Mouse (Mus musculus) kidney, postnatal 25 days (tissue): ENCODE measurements around the gene Prkce.

Source experiments
- DNase-seq, 2 experiments: peaks; one replicate each; pipeline ENCODE4 v3.0.0; 2021; ENCODE audit warnings: mixed read lengths in 2 of 2

Prkce gene

DNA sequence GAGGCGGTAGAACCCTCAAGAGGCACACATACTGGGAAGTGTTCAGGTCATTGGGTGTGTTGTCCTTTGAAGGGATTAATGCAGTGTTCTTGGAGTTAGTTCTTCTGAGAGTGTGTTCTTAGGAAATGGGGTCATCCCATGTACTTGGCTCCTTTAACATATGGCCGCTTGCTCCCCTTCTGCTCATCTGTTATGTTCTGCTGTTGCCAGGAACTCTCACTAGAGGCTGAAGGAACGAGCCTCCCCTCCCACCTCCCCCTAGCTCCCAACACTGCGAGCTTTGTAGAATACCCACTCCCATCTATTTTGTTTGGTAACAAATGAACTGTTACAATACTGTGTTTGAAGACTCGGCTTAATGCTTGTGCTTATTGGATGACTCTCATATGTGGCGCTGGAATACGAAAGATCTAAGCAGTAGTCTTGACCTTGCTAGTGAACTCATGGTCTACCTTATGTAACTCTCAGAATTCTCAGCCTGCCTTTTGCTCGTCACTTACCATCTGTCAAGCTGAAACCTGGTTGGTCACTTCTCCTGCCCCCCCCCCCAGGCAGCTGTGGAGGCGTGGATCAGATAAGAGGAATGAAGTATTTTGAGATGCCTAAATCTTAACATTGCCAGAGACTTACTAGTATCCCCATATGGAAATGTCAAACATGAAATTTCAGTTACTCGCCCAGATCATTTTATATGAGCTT, 58.1 kb downstream of the Prkce start:
- no peak for DNase-seq

DNA sequence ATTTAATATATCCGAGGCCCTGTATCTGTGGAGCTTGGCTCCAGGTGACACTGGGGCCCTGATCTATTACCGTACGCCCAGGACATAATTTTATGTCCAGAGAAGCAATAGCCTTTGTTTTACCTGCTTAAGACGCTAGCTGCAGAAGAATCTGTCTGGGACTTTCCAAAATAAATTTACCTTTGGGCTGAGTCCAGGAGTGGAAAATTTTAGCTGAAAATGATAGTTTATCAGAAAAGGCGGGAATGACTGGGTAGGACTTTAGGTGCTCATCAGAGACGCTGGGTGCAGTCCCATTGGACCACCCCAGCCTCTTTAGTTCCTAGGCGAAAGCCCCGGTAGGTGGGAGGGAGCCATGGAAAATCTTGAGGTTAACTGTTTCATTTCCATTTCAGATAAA, 58.6 kb downstream of the Prkce start:
- no peak for DNase-seq

DNA sequence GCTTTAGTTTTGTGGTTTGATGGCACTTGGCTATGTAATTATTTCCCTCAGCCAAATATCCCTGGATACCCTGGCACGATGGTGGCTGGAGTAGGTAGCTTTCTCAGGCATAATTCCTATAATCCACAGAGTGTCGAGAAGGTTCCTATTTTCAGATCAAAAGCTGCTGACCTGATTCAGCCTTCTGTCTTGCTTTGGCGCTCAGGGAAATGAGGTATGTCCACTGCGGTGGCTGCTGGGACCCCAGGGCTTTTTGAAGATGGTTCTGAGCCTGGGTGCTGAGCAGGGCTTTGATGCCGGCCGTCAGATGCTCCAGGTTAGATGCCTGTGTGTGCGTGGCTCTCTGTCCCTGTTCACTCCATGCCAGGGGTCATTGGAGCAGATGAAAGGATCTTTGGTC, 59.0 kb downstream of the Prkce start:
- DNase-seq = no peak

DNA sequence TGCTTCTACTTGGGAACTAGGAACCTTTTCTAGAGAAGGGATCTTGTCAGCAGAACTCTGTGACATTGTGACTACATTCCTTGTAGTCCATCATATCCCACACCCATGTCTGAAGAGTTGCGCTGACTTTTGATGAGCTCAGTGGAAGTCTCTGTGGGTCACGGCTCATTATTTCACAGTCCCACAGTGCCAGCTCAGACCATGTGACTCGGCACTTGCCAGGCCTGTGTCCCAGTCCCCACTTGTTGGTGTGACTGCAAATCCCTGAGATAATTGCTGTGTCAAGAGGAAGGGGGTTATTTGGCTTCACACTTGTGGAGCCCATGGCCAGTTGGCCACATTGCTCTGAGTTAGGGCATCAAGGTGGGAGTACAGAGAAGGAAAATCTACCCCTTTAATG, 59.8 kb downstream of the Prkce start:
- peak in 1 of 2 experiments; percentile 47 for DNase-seq

DNA sequence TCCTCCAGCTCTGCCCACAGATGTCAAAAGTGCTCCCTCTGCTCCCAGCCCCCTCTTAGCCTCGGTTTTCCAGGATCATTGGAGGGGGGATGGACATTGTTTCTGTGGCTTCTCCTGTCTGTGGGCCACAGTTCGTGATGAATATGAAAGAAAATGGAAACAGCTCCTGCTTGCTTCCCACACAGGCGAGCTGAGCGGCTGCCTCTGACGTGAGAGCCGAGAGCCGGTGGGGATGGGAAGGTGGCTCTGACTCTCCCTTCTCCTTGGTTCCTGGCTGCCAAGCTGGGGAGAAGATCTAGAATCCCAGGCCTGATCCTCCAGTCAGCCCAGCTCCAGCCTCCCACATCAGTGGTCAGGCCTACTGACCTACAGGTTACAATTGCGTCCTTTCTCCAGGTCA, 61.3 kb downstream of the Prkce start:
- no peak for DNase-seq

DNA sequence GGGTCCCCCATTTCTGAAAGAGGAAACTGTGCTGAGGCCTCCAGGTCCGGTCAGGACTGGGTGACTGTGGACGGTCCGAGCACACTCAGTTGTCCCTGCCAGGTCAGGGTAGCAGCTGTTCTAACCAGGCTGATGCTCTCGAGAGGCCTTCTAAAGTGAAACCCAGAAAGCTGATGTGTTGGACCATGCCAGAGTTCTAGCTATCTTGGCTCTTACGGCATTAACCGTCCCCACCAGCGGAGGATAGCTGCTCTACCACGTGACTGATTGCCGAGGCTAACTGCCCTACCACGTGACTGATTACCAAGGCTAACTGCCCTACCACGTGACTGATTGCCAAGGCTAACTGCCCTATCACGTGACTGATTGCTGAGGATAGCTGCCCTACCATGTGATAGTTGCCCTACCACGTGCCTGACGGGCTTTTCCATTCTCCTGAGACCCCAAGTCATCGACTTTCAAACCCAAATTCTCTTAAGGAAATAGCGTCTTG, 62.6 kb downstream of the Prkce start:
- no peak for DNase-seq

DNA sequence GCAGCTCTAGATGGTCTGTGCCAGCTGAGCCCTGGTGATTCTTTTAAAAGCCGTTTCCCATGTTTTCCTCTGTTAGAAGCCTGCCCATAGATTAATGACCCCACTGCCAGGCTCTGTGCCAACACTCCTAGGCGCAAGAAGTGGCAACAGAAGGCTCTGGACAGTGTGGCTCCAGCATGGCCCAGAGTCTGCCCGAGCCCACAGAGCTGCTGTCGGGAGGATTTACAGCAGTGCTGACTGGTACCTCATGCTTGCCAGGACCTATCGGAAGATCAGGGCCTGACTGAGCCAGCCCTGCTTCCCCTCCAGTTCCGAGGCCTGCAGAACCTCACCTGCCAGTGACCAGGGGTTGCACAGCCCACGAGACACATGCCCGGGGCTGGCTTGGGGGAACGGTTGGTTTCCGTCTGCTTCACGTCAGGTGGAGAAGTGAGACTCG, 64.2 kb downstream of the Prkce start:
- peak; percentile 49 to 56 for DNase-seq

DNA sequence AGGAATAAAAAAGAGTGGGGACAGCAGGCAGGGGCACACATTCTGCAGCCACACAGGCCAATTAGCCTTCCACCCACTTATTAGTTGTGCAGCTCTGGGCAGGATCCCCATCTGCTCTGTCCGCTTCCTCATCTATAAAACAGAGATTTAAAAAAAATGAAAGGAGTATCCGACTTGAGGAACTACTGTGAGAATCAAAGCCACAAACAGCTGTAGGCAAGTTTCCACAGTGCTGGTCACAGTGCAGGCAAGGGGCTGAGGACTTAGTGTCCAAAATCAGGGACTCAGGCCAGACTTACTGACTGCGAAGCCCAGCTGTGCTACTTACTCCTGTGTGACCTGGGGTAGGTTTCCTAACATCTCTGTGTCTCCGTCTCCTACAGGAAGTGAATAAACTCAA, 64.7 kb downstream of the Prkce start:
- no peak for DNase-seq

DNA sequence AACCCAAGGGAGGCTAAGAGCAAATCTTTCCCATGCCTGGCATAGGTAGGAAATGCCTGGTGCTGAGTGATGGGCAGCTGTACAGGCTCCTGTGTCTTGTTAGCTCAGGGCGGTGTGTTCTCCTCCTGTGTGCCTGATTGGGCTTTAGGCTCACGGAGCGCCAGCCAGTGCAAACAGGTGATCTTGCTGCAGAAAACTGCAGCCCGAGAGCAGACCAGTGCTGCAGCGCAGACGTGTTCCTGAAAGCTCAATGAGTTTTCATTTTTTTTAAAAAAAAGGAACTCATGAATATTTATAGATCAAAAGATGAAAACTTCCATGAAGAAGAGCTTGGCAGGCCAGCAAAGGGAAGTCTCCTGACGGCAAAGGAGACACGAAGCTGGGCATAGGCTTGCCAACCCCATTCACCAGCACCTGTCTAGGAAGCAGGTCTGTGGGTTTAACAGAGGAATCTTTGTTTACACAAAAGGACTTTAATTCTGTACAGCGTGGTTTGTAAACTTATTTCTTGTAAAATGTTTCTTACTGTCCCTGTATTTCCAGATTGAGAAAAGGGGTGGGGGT, 67.1 kb downstream of the Prkce start:
- no peak for DNase-seq

DNA sequence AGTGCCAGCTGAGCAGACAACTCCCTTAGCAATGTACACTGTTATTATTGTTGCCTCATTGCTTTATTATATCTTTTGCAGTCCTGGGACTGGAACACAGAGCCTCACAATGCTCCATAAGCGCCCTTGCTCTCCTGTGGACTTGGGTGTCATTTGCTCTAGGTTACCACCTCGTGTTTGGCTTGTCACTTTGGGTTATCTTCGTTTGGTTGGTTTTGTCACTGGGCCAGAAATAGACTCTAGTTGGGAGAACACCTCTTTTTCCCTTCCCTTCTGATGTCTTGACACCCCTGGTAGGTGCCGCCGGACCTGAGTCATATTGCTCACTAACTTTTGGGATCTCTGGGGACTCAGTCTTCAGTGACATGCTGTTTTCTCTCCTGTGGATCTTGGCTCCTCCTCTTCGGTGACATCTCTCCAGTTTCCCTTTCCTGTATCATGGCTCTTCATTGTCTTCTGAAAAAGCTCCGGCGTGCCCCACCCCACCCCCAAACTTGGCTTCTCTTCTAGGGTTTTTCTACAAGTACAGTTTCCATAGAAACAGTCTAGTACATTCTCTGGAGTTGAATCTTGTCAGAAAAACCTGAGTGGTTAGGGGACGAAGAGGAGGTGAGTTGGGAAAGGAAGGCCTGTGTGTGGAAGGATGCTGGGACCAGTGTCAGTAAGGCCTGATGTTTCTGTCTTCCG, 68.6 kb downstream of the Prkce start:
- DNase-seq = peak; percentile 56 to 70

DNA sequence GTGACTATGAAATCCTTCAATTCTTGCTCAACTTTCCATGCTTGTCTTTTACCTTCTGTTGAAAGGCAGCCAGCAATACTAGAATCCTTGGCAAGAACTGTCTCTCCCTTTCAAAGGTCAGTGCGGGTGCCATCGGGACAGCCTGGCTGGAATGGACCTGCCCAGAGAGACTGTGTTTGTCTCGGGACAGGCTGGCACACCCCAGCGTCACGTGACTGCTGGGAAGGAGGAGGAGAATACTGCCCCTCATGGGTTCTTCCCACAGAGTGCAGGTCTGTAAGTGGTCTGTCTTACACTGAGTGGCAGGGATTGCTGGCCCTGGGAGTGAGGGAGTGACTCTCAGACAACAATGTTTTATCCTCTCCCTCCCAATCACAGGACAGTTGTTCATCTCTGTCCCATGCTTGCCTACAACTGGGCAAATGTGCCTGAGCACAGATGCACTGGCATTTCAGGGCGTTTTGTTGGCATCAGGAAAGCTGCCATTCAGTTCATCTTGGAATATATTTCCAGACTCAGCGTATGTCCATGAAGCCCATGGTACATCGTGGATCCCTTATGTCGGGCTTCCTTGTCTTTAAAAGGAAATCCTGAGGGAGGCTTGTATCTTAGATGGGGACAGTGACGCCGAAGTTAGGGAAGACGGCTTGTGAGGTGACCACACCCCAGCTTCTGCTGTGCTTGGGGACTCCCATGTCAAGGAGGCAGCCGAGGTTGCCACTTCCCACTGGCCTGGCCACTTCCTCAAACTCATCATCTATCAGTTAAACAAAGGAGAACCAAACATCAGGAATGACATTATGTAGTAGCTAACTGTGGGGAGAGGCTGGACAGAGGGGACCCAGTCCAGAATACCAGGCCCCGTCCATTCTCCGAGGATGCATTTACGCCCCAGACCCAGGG, 69.5 kb downstream of the Prkce start:
- DNase-seq = peak; percentile 87 to 95

DNA sequence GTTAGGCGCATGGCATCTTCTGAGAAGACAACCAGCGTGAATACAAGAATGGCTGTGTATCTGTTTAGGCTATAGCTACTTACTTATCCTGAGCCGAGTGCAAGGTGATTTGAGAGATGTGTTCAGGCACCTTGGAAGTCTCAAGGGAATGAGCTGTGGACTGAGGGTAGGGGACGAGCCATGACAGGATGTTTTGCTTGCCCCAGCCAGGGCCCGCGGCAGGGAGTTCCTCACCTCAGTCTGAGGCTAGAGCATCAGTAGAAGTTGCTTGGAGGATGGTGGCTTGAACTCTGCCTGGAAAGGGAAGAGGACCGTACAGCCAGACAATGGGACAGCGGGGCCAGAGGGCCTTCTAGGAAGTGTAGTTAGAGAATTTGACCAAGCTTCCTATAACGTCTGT, 74.7 kb downstream of the Prkce start:
- DNase-seq = no peak

DNA sequence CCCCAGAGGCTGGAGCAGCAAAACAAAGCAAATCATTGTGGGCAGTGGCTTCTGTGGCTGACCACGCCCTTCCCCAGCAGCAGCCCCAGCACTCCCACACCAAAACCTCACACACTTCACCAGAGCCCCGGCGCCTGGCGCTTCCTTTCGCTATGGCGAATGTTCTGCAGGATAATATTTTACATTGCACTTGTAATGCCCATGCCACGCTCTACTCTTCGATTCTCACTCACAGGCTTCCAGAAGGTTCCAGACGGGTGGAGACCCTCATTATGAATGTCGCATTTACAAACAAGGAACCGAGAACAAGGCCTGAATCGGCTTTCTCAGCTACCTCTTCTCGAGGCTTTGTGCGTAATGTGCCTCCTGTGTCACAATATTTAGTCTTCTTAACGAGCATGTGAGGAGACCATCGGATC, 75.5 kb downstream of the Prkce start:
- DNase-seq = no peak

DNA sequence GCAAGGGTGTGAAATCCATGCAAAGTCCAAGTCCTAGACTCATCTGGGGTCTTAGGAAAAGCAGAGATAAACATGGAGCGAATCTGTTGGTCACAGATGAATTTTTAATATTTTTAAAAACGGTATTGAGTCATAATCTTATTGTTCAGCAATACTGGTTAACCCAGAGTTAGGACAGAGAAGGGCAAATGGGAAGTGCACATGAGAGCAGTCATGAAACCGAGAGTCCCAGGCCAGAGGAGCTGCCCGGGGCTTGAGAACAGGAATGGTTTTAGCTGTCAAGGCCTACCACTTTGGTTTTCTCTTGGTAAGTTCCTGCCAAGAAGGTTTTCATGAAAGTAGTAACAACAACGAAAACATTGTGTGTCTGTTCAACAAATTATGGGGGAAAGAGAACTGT, 76.8 kb downstream of the Prkce start:
- no peak for DNase-seq

DNA sequence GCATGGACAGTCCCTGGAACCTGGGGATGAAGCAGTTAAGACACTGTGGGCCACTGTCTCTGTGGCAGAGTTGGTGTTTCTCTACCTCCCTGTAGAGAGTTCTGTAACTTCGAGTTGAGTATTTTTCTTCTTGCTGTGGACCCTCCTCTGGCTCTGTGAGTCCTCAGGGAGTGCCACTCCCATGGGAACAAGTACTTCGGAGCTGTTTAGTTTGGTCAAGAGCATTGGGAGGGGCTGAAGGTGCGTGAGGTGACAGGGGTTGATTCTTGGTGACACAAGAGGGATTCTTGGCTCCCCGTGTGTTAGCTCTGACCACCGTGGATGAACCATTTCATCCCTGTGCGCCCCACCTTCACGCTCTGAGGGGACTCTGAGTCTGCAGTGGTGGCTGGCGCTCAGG, 81.2 kb downstream of the Prkce start:
- DNase-seq = no peak

DNA sequence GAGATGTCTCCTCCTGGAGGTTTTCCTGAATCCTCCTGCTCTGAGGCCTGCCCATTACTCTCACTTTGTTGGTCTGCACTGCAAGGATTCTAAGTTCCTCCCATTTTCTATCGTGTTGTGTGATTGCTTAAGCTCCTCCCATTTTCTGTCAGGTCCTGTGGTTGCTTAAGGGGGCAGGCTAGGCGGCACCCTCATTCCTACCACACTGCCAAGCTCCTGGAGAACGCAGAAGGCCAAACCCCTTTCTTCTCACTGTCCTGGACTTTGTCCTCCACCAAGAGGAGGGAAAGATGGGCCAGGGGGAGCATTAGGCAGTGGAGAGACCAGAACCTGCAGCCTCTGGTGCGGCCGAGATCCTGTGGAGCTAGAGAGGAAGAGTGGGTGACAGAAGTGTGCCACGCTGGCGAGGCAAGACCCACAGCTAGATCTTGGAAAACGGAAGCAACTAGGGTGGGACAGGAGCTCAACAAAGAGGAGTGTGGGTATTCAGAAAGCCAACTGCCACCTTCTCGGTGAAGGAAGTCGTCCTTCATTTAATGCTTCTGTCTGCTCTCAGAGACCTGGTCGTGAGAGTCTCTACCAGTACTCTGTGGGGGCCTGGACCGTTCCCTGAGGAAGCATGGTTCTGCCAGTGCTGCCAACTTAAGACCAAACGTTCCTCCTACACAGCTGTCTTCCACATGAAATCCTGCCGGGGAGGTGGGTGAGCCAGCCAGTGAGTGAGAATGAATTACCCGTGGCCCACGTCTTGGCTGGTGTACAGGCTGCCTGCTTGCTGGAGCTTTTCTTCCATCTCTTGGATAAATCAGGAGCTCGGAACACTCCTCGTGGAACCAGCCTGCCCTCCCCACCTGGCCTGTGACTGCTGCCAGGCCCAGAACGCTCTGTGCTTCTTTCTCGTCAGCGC, 82.2 kb downstream of the Prkce start:
- no peak for DNase-seq

DNA sequence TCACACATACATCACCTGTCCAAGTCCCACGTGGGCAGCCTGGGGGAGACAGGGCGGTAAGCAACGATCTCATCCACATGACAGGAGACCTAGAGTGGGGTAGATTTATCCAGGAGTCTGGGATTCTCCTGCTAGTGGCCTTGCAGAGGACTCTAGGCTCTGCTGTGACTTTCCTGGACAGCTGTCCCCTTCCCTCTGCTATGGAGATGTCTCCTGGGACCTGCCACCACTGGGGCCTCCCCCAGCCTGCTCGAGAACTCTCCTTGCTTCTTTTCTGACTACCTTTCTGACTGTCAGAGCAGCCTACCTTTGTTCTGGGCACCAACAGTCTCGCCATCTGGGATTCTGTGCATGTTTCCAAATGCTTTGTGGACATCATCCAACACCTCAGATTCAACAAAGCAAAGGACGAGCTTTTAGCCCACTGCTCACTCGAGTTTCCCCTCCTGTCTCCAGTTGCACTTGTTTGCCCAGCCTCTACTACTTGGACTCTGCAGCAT, 82.9 kb downstream of the Prkce start:
- DNase-seq = no peak

DNA sequence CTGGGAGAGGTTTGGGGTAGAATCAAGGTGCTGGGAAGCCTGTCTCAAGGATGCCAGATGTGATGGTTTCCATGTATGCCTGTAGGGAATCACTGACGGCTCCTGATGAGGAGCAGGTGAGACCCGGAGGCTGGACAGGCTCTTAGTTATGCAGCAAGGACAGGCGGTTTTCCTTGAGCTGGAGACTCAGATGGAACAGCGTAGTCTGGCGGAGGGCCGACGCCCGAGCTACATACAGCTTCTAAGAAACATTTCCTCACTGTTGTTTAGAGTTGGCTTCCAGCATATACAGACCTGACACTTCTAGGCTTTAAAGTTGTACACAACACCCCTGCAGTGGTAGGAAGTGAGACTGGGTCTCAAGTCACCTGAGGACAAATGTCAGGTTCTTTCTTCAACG, 86.3 kb downstream of the Prkce start:
- DNase-seq = no peak

DNA sequence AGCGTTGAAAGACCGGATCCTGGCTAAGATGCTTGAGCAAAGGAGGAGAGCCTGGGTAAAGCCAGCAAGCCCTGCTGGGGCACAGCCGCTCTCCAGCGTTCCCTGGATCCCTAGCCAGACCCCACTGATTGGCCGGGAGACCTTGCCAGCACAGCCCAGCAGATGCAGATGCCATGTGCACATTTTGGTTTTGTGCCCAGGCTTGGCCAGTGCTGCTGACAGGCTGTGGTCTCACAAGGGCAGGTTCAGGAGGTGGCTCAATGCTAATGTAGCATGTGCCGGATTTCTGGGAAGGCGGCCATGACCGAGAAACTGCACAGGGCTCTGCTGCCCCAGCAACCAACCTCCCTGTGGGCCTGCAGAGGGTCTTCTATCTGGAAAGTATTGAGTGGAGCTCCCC, 86.7 kb downstream of the Prkce start:
- peak; percentile 24 to 78 for DNase-seq

DNA sequence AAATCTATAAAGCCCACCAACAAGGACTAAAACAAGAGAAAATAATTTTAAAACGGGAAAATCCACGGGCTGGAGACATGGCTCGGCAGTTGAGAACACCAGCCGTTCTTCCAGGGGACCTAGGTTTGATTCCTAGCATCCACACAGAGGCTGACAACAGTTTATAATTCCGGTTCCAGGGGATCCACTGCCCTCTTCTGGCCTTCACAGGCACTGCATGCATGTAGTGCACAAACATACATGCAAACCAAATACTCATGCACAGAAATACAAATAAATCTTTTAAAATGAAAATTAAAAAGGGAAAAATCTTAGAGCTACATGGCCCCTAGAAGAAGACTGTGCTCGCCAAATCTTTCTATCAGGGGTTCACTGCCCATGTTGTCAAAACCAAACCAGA, 87.4 kb downstream of the Prkce start:
- DNase-seq = no peak

DNA sequence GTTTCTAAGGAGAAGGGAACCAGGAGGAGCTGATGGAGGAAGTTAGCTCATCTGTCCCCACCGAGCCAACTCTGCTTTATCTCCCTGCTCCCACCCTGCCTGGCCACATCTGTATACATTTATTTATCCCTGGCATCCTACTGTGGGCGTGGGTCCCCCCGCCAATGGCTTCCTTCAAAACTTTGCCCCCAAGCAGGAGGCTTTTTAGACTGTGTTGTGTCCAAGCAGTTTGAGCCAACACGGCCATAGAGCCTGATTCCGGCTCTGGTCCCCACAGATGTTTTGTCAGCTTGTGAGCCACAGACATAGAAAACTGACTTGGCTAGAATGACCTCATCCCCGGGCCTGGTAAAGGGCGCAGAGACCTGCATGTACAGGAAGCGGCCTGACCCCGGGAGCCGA, 89.1 kb downstream of the Prkce start:
- DNase-seq = peak; percentile 25 to 55

DNA sequence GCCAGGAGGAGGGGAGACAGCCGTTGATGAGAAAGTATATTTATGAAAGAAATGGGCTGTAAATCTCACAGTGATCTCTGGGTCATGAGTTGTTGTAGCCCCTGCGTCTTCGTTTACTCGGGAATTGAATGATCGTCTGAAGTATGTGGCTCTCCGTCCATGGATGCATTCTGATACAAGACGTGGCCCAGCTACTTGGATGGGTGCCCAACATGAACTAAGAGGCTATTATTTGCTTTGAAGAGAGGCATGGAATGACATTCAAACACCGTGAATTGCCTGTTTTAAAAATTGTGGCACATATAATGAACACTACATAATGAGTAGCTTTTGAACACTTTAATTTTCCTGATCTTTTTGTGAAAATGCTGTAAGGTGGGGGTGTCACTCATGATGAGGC, 93.5 kb downstream of the Prkce start:
- peak in 1 of 2 experiments; percentile 34 for DNase-seq
